Mouse (Mus musculus): ENCODE results near the gene Rab15. TPM values are rescaled to one million over a fixed set of nuclear protein-coding genes. Genes with fewer than 3 reads are reported as not detected.
A peak's percentile ranks its signal among the peaks of the same experiment; 100 is the strongest.

Rab15 gene
- polyA plus RNA-seq, 1 experiment from 2014 or later, result 2.0 TPM

GRCm38 (mm10) chr12:76790446-76791084 is 32.1 kb downstream of the Rab15 start:
- H3K4me1 ChIP-seq (ENCODE audit: control insufficient read depth in 2 of 2, insufficient read depth in 2 of 2, low read length in 2 of 2), result peaks cover 13 to 21% of the 10 kb centered on the region in 2 experiments
- WGBS, result 3% methylated on average over 8 of the region's 8 CpGs
- H3K36me3 ChIP-seq (ENCODE audit: control insufficient read depth, insufficient read depth, low read length), result no peaks in the 10 kb centered on the region
- no peak overlapping the region; a peak in 1 of 4 replicates for H3K4me3 ChIP-seq (ENCODE audit: control insufficient read depth in 1 of 2, insufficient read depth in 1 of 2, low read depth in 1 of 2, low read length in 2 of 2)
- no peaks in the 10 kb centered on the region for H3K9me3 ChIP-seq (ENCODE audit: control insufficient read depth, low read length)
- ATAC-seq (ENCODE audit: insufficient number of reproducible peaks, insufficient read depth, low FRiP score, low read depth), result peak; percentile 62
- H3K4me2 ChIP-seq (ENCODE audit: low read length), result peak overlapping the region; percentile 54
- H3K9ac ChIP-seq (ENCODE audit: low read length), result peak overlapping the region; percentile 48
- no peaks in the 10 kb centered on the region for H3K27me3 ChIP-seq (ENCODE audit: control insufficient read depth, insufficient read depth, low read length)
- peak overlapping the region; percentile 93 to 94 for H3K27ac ChIP-seq (replicated peaks in 1 of 2; ENCODE audit: control insufficient read depth in 1 of 2, insufficient read depth in 1 of 2, low read depth in 2 of 2, low read length in 2 of 2)

- H3K36me3 ChIP-seq (ENCODE audit: control insufficient read depth, insufficient read depth, low read length), result 0 out of 2 replicates have a peak, but pooled peaks cover 9% of the 10 kb centered on the region
- no peak overlapping the region for H3K4me2 ChIP-seq (ENCODE audit: low read length)
- H3K9ac ChIP-seq (ENCODE audit: low read length), result 0 out of 2 replicates have a peak overlapping the region, but pooled peaks have one; percentile 25
- ATAC-seq (ENCODE audit: insufficient number of reproducible peaks, insufficient read depth, low FRiP score, low read depth), result no peak
- H3K27ac ChIP-seq (replicated peaks in 1 of 2; ENCODE audit: control insufficient read depth in 1 of 2, insufficient read depth in 1 of 2, low read depth in 2 of 2, low read length in 2 of 2), result peak overlapping the region; percentile 13 to 65; a peak in 3 of 4 replicates
- no peaks in the 10 kb centered on the region for H3K27me3 ChIP-seq (ENCODE audit: control insufficient read depth, insufficient read depth, low read length)
- peaks cover 12 to 15% of the 10 kb centered on the region in 2 experiments for H3K4me1 ChIP-seq (ENCODE audit: control insufficient read depth in 2 of 2, insufficient read depth in 2 of 2, low read length in 2 of 2)
- no peak overlapping the region for H3K4me3 ChIP-seq (ENCODE audit: control insufficient read depth in 1 of 2, insufficient read depth in 1 of 2, low read depth in 1 of 2, low read length in 2 of 2)
- H3K9me3 ChIP-seq (ENCODE audit: control insufficient read depth, low read length), result no peaks in the 10 kb centered on the region
- 31% methylated on average over 10 of the region's 10 CpGs for WGBS
Measured at GRCm38 (mm10) chr12:76784056-76784619, 38.6 kb downstream of the Rab15 start.

GRCm38 (mm10) chr12:76780639-76781468 is 41.9 kb downstream of the Rab15 start:
- ATAC-seq (ENCODE audit: insufficient number of reproducible peaks, insufficient read depth, low FRiP score, low read depth), result no peak
- WGBS, result 71% methylated on average over 12 of the region's 12 CpGs
- H3K9me3 ChIP-seq (ENCODE audit: control insufficient read depth, low read length), result 0 out of 2 replicates have a peak, but pooled peaks cover 2% of the 10 kb centered on the region
- H3K9ac ChIP-seq (ENCODE audit: low read length), result no peak overlapping the region
- H3K27ac ChIP-seq (replicated peaks in 1 of 2; ENCODE audit: control insufficient read depth in 1 of 2, insufficient read depth in 1 of 2, low read depth in 2 of 2, low read length in 2 of 2), result peak overlapping the region in 1 of 2 experiments; percentile 52; a peak in 2 of 4 replicates
- H3K27me3 ChIP-seq (ENCODE audit: control insufficient read depth, insufficient read depth, low read length), result no peaks in the 10 kb centered on the region
- H3K36me3 ChIP-seq (ENCODE audit: control insufficient read depth, insufficient read depth, low read length), result peaks cover 14% of the 10 kb centered on the region
- H3K4me3 ChIP-seq (ENCODE audit: control insufficient read depth in 1 of 2, insufficient read depth in 1 of 2, low read depth in 1 of 2, low read length in 2 of 2), result no peak overlapping the region
- H3K4me2 ChIP-seq (ENCODE audit: low read length), result no peak overlapping the region
- H3K4me1 ChIP-seq (ENCODE audit: control insufficient read depth in 2 of 2, insufficient read depth in 2 of 2, low read length in 2 of 2), result peaks cover 12 to 15% of the 10 kb centered on the region in 2 experiments

- Histone ChIP-seq H3K9me3 (ENCODE audit: control insufficient read depth, low read length) (0 out of 2 replicates have a peak, but pooled peaks cover 2% of the 10 kb centered on the region), H3K36me3 (ENCODE audit: control insufficient read depth, insufficient read depth, low read length) (peaks cover 14% of the 10 kb centered on the region), H3K27me3 (ENCODE audit: control insufficient read depth, insufficient read depth, low read length) (no peaks in the 10 kb centered on the region), H3K4me2 (ENCODE audit: low read length) (no peak overlapping the region), H3K4me3 (ENCODE audit: control insufficient read depth in 1 of 2, insufficient read depth in 1 of 2, low read depth in 1 of 2, low read length in 2 of 2) (no peak overlapping the region), H3K9ac (ENCODE audit: low read length) (no peak overlapping the region), H3K27ac (replicated peaks in 1 of 2; ENCODE audit: control insufficient read depth in 1 of 2, insufficient read depth in 1 of 2, low read depth in 2 of 2, low read length in 2 of 2) (no peak overlapping the region), H3K4me1 (ENCODE audit: control insufficient read depth in 2 of 2, insufficient read depth in 2 of 2, low read length in 2 of 2) (peaks cover 16 to 20% of the 10 kb centered on the region in 2 experiments)
- ATAC-seq (ENCODE audit: insufficient number of reproducible peaks, insufficient read depth, low FRiP score, low read depth), result no peak
- 90% methylated on average over 5 of the region's 5 CpGs for WGBS
Measured at GRCm38 (mm10) chr12:76779951-76780350, 42.8 kb downstream of the Rab15 start.

GRCm38 (mm10) chr12:76778305-76779083 is 44.2 kb downstream of the Rab15 start:
- no peak overlapping the region for H3K4me3 ChIP-seq (ENCODE audit: control insufficient read depth in 1 of 2, insufficient read depth in 1 of 2, low read depth in 1 of 2, low read length in 2 of 2)
- no peak overlapping the region for H3K9ac ChIP-seq (ENCODE audit: low read length)
- ATAC-seq (ENCODE audit: insufficient number of reproducible peaks, insufficient read depth, low FRiP score, low read depth), result no peak
- peaks cover 14% of the 10 kb centered on the region for H3K36me3 ChIP-seq (ENCODE audit: control insufficient read depth, insufficient read depth, low read length)
- no peaks in the 10 kb centered on the region for H3K27me3 ChIP-seq (ENCODE audit: control insufficient read depth, insufficient read depth, low read length)
- 86% methylated on average over 10 of the region's 10 CpGs for WGBS
- 0 out of 2 replicates have a peak, but pooled peaks cover 2% of the 10 kb centered on the region for H3K9me3 ChIP-seq (ENCODE audit: control insufficient read depth, low read length)
- peaks cover 7 to 9% of the 10 kb centered on the region in 2 experiments; a peak in 3 of 4 replicates for H3K4me1 ChIP-seq (ENCODE audit: control insufficient read depth in 2 of 2, insufficient read depth in 2 of 2, low read length in 2 of 2)
- no peak overlapping the region for H3K27ac ChIP-seq (replicated peaks in 1 of 2; ENCODE audit: control insufficient read depth in 1 of 2, insufficient read depth in 1 of 2, low read depth in 2 of 2, low read length in 2 of 2)
- no peak overlapping the region for H3K4me2 ChIP-seq (ENCODE audit: low read length)

- no peaks in the 10 kb centered on the region for H3K27me3 ChIP-seq (ENCODE audit: control insufficient read depth, insufficient read depth, low read length)
- peaks cover 7 to 9% of the 10 kb centered on the region in 2 experiments; a peak in 3 of 4 replicates for H3K4me1 ChIP-seq (ENCODE audit: control insufficient read depth in 2 of 2, insufficient read depth in 2 of 2, low read length in 2 of 2)
- 0 out of 2 replicates have a peak, but pooled peaks cover 2% of the 10 kb centered on the region for H3K9me3 ChIP-seq (ENCODE audit: control insufficient read depth, low read length)
- H3K4me2 ChIP-seq (ENCODE audit: low read length), result no peak overlapping the region
- no peak overlapping the region for H3K9ac ChIP-seq (ENCODE audit: low read length)
- H3K36me3 ChIP-seq (ENCODE audit: control insufficient read depth, insufficient read depth, low read length), result peaks cover 14% of the 10 kb centered on the region
- H3K27ac ChIP-seq (replicated peaks in 1 of 2; ENCODE audit: control insufficient read depth in 1 of 2, insufficient read depth in 1 of 2, low read depth in 2 of 2, low read length in 2 of 2), result no peak overlapping the region
- ATAC-seq (ENCODE audit: insufficient number of reproducible peaks, insufficient read depth, low FRiP score, low read depth), result no peak
- H3K4me3 ChIP-seq (ENCODE audit: control insufficient read depth in 1 of 2, insufficient read depth in 1 of 2, low read depth in 1 of 2, low read length in 2 of 2), result no peak overlapping the region
Measured at GRCm38 (mm10) chr12:76777845-76778244, 44.9 kb downstream of the Rab15 start.

GRCm38 (mm10) chr12:76776898-76777297 is 45.8 kb downstream of the Rab15 start:
- Histone ChIP-seq H3K9me3 (ENCODE audit: control insufficient read depth, low read length) (0 out of 2 replicates have a peak, but pooled peaks cover 2% of the 10 kb centered on the region), H3K4me3 (ENCODE audit: control insufficient read depth in 1 of 2, insufficient read depth in 1 of 2, low read depth in 1 of 2, low read length in 2 of 2) (no peak overlapping the region), H3K9ac (ENCODE audit: low read length) (no peak overlapping the region), H3K36me3 (ENCODE audit: control insufficient read depth, insufficient read depth, low read length) (peaks cover 14% of the 10 kb centered on the region), H3K27ac (replicated peaks in 1 of 2; ENCODE audit: control insufficient read depth in 1 of 2, insufficient read depth in 1 of 2, low read depth in 2 of 2, low read length in 2 of 2) (no peak overlapping the region), H3K4me1 (ENCODE audit: control insufficient read depth in 2 of 2, insufficient read depth in 2 of 2, low read length in 2 of 2) (peaks cover 6 to 7% of the 10 kb centered on the region in 2 experiments; a peak in 3 of 4 replicates), H3K4me2 (ENCODE audit: low read length) (no peak overlapping the region), H3K27me3 (ENCODE audit: control insufficient read depth, insufficient read depth, low read length) (no peaks in the 10 kb centered on the region)
- 42% methylated on average over 5 of the region's 5 CpGs for WGBS
- no peak for ATAC-seq (ENCODE audit: insufficient number of reproducible peaks, insufficient read depth, low FRiP score, low read depth)

All from heart, embryonic 14.5 days (tissue).